Mouse (Mus musculus) liver, embryonic 14.5 days (tissue): ENCODE measurements around the gene Banp. TPM values are rescaled to one million over a fixed set of nuclear protein-coding genes. Genes with fewer than 3 reads are reported as not detected.

Experiments
- ATAC-seq: fragments of 200-750 bp; cut with Nextera tagmentation; 2 replicates; pipeline ENCODE4 v1.8.0; 2017; ENCODE audit warnings: moderate number of reproducible peaks, mild to moderate bottlenecking, moderate library complexity; ENCODE audit not compliant: insufficient read depth
- DNase-seq, 3 experiments: peaks; one replicate each; pipeline ENCODE4 v3.0.0-alpha.2; 2012 to 2013; ENCODE audit warnings: low read depth in 3 of 3, low spot score in 3 of 3
- H3K27ac ChIP-seq: fragments of 300-500 bp; sonication (generic); 2 replicates; pipeline ENCODE4 v1.5.1; 2014; ENCODE audit warnings: moderate library complexity, mild to moderate bottlenecking, control low read depth, inconsistent platforms
- H3K27me3 ChIP-seq: fragments of 300-500 bp; sonication (generic); 2 replicates; pipeline ENCODE4 v1.6.1; 2014; ENCODE audit warnings: mild to moderate bottlenecking, low read length, moderate library complexity; ENCODE audit not compliant: control insufficient read depth, insufficient read depth
- H3K36me3 ChIP-seq: fragments of 300-500 bp; sonication (generic); replicated peaks from 2 replicates; pipeline ENCODE4 v1.6.1; 2014; ENCODE audit warnings: low read depth; ENCODE audit not compliant: control insufficient read depth, insufficient read depth
- H3K4me1 ChIP-seq, 2 experiments: fragments of 200-500 bp in 1 of 2; fragments of 300-500 bp in 1 of 2; sonication (generic) in 1 of 2; replicated peaks; 2 replicates each; pipeline ENCODE4 v1.6.1; 2012 to 2014; ENCODE audit warnings: antibody characterized with exemption in 1 of 2, inconsistent platforms in 1 of 2, low read length in 1 of 2; ENCODE audit not compliant: control insufficient read depth in 2 of 2, insufficient read depth in 2 of 2
- H3K4me2 ChIP-seq: fragments of 300-500 bp; sonication (generic); 2 replicates; pipeline ENCODE4 v1.6.1; 2014; ENCODE audit warnings: low read depth, mild to moderate bottlenecking, control low read depth, moderate library complexity
- H3K4me3 ChIP-seq, 2 experiments: fragments of 200-500 bp in 1 of 2; fragments of 300-500 bp in 1 of 2; sonication (generic) in 1 of 2; 2 replicates each; pipeline ENCODE4 v1.5.1; 2012 to 2014; ENCODE audit warnings: low read depth in 2 of 2, low read length in 2 of 2, mild to moderate bottlenecking in 2 of 2, control low read depth in 1 of 2, inconsistent platforms in 1 of 2, moderate library complexity in 1 of 2; ENCODE audit not compliant: insufficient read depth in 1 of 2
- H3K9ac ChIP-seq: fragments of 300-500 bp; sonication (generic); replicated peaks from 2 replicates; pipeline ENCODE4 v1.6.1; 2014; ENCODE audit warnings: mild to moderate bottlenecking, control low read depth, moderate library complexity
- H3K9me3 ChIP-seq: fragments of 300-500 bp; sonication (generic); 2 replicates; pipeline ENCODE4 v1.6.1; 2016; ENCODE audit warnings: low read length, mixed read lengths; ENCODE audit not compliant: control insufficient read depth
- CTCF ChIP-seq: IDR thresholded peaks from 2 replicates; pipeline ENCODE4 v1.5.1; 2016; ENCODE audit warnings: antibody characterized with exemption, low read depth, control low read depth
- EP300 ChIP-seq: IDR thresholded peaks from 2 replicates; pipeline ENCODE4 v1.6.1; 2016; ENCODE audit warnings: antibody characterized with exemption, low read depth
- WGBS: fragments of 180-500 bp; shearing (Covaris S2); extraction: QIAGEN DNeasy Blood & Tissue Kit; methylation state at CpG from one replicate; pipeline ENCODE4 v1.1.7; 2014; ENCODE audit not compliant: insufficient replicate concordance; 5-methylcytosine and 5-hydroxymethylcytosine counted together
- polyA plus RNA-seq, 2 experiments: library from polyadenylated mRNA; depleted of rRNA in 1 of 2; stranded (reverse) in 1 of 2; unstranded in 1 of 2; fragments of >200 nt; fragmentation: Nextera tagmentation in 1 of 2; extraction: Ambion mirVana in 1 of 2; gene quantifications; 2 replicates each; pipeline versions ENCODE4 v1.2.1 to v1.2.3; 2012 to 2014

Banp gene
- polyA plus RNA-seq, 2 experiments = 13.6 to 20.8 TPM

GRCm38 (mm10) chr8:121913378-121913777, 36.2 kb upstream of the Banp start:
- ATAC-seq = no peak
- no peak for DNase-seq
- no peak overlapping the region for H3K4me2 ChIP-seq
- H3K36me3 ChIP-seq = no peaks in the 10 kb centered on the region
- no peaks in the 10 kb centered on the region for H3K9me3 ChIP-seq
- WGBS = 69% methylated on average over 8 of the region's 8 CpGs
- TF ChIP-seq CTCF (no peak), EP300 (no peak)
- no peak overlapping the region for H3K4me3 ChIP-seq
- H3K4me1 ChIP-seq = peaks cover 14 to 21% of the 10 kb centered on the region in 2 experiments
- no peak overlapping the region for H3K9ac ChIP-seq
- H3K27ac ChIP-seq = no peak overlapping the region
- H3K27me3 ChIP-seq = no peaks in the 10 kb centered on the region

GRCm38 (mm10) chr8:121919158-121919557, 30.4 kb upstream of the Banp start:
- no peaks in the 10 kb centered on the region for H3K9me3 ChIP-seq
- ATAC-seq = no peak
- no peaks in the 10 kb centered on the region for H3K27me3 ChIP-seq
- no peak for DNase-seq
- H3K9ac ChIP-seq = no peak overlapping the region
- no peak overlapping the region for H3K27ac ChIP-seq
- 55% methylated on average over 4 of the region's 4 CpGs for WGBS
- H3K4me1 ChIP-seq = no peaks in the 10 kb centered on the region
- no peak overlapping the region for H3K4me3 ChIP-seq
- TF ChIP-seq CTCF (no peak), EP300 (no peak)
- no peaks in the 10 kb centered on the region for H3K36me3 ChIP-seq
- no peak overlapping the region for H3K4me2 ChIP-seq

- WGBS = 40% methylated on average over 3 of the region's 3 CpGs
- H3K4me2 ChIP-seq = no peak overlapping the region
- no peaks in the 10 kb centered on the region for H3K27me3 ChIP-seq
- H3K36me3 ChIP-seq = no peaks in the 10 kb centered on the region
- TF ChIP-seq CTCF (no peak), EP300 (no peak)
- no peaks in the 10 kb centered on the region for H3K4me1 ChIP-seq
- ATAC-seq = no peak
- H3K9me3 ChIP-seq = no peaks in the 10 kb centered on the region
- no peak overlapping the region for H3K9ac ChIP-seq
- DNase-seq = no peak
- no peak overlapping the region for H3K27ac ChIP-seq
- no peak overlapping the region for H3K4me3 ChIP-seq
These were observed 29.8 kb upstream of the Banp start for GRCm38 (mm10) chr8:121919731-121920130.

GRCm38 (mm10) chr8:121921582-121921981, 28.0 kb upstream of the Banp start:
- H3K27me3 ChIP-seq = no peaks in the 10 kb centered on the region
- H3K9ac ChIP-seq = no peak overlapping the region
- WGBS = 63% methylated on average over 8 of the region's 8 CpGs
- no peaks in the 10 kb centered on the region for H3K4me1 ChIP-seq
- TF ChIP-seq CTCF (no peak), EP300 (no peak)
- no peak overlapping the region for H3K27ac ChIP-seq
- no peak overlapping the region for H3K4me3 ChIP-seq
- DNase-seq (no peak), ATAC-seq (no peak)
- H3K9me3 ChIP-seq = no peaks in the 10 kb centered on the region
- no peaks in the 10 kb centered on the region for H3K36me3 ChIP-seq
- H3K4me2 ChIP-seq = no peak overlapping the region

- no peak overlapping the region for H3K9ac ChIP-seq
- no peak for ATAC-seq
- H3K4me1 ChIP-seq = no peaks in the 10 kb centered on the region
- no peaks in the 10 kb centered on the region for H3K36me3 ChIP-seq
- TF ChIP-seq CTCF = no peak
- no peak for TF ChIP-seq EP300
- no peaks in the 10 kb centered on the region for H3K9me3 ChIP-seq
- H3K4me2 ChIP-seq = no peak overlapping the region
- no peak overlapping the region for H3K27ac ChIP-seq
- WGBS = 55% methylated on average over 8 of the region's 8 CpGs
- H3K27me3 ChIP-seq = no peaks in the 10 kb centered on the region
- DNase-seq = no peak
- no peak overlapping the region for H3K4me3 ChIP-seq
These were observed 27.4 kb upstream of the Banp start for GRCm38 (mm10) chr8:121922101-121922500.
